Mouse (Mus musculus) ES-Bruce4 (cell line): Measurements from ENCODE around the gene Rab26. TPM values are rescaled to one million over a fixed set of nuclear protein-coding genes. Genes with fewer than 3 reads are reported as not detected.

Experiments used
- H3K27ac ChIP-seq: 2 replicates; pipeline ENCODE4 v1.5.1; 2012; ENCODE audit warnings: low read length, inconsistent platforms; ENCODE audit not compliant: insufficient read depth
- H3K27me3 ChIP-seq: 2 replicates; pipeline ENCODE4 v1.6.1; 2012; ENCODE audit warnings: mild to moderate bottlenecking, low read length, inconsistent platforms; ENCODE audit not compliant: control insufficient read depth, poor library complexity, insufficient read depth, severe bottlenecking
- H3K36me3 ChIP-seq: 2 replicates; pipeline ENCODE4 v1.6.1; 2012; ENCODE audit warnings: inconsistent platforms, mild to moderate bottlenecking, low read length, moderate library complexity; ENCODE audit not compliant: control insufficient read depth, poor library complexity, insufficient read depth, severe bottlenecking
- H3K4me1 ChIP-seq: one replicate; pipeline ENCODE4 v1.8.1; 2011; ENCODE audit warnings: low read length; ENCODE audit not compliant: control insufficient read depth, insufficient read depth
- H3K4me3 ChIP-seq: 2 replicates; pipeline ENCODE4 v1.5.1; 2011; ENCODE audit warnings: low read depth, mild to moderate bottlenecking, low read length
- H3K9ac ChIP-seq: 2 replicates; pipeline ENCODE4 v1.6.1; 2012; ENCODE audit warnings: low read depth, mild to moderate bottlenecking, inconsistent platforms; ENCODE audit not compliant: poor library complexity, severe bottlenecking
- H3K9me3 ChIP-seq: replicated peaks from 2 replicates; pipeline ENCODE4 v1.6.1; 2012; ENCODE audit warnings: mild to moderate bottlenecking, low read length, inconsistent platforms; ENCODE audit not compliant: control insufficient read depth, poor library complexity, insufficient read depth, severe bottlenecking
- CTCF ChIP-seq: IDR thresholded peaks from one replicate; pipeline ENCODE4 v1.8.1; 2011; ENCODE audit warnings: low read depth, low read length
- EP300 ChIP-seq: IDR thresholded peaks from 2 replicates; pipeline ENCODE4 v1.6.1; 2011; ENCODE audit warnings: low read depth, low read length; ENCODE audit not compliant: insufficient read depth
- POLR2A ChIP-seq: IDR thresholded peaks from one replicate; pipeline ENCODE4 v1.8.1; 2011; ENCODE audit warnings: low read length; ENCODE audit not compliant: insufficient read depth
- polyA plus RNA-seq: library from polyadenylated mRNA; stranded (reverse); fragments of >200 nt; gene quantifications from 2 replicates; pipeline ENCODE4 v1.2.4, GENCODE M21; 2011; ENCODE audit warnings: low read depth; ENCODE audit not compliant: missing spikeins, insufficient read depth, insufficient read length

Gene Rab26
- polyA plus RNA-seq, 1 experiment: 1.5 TPM

DNA sequence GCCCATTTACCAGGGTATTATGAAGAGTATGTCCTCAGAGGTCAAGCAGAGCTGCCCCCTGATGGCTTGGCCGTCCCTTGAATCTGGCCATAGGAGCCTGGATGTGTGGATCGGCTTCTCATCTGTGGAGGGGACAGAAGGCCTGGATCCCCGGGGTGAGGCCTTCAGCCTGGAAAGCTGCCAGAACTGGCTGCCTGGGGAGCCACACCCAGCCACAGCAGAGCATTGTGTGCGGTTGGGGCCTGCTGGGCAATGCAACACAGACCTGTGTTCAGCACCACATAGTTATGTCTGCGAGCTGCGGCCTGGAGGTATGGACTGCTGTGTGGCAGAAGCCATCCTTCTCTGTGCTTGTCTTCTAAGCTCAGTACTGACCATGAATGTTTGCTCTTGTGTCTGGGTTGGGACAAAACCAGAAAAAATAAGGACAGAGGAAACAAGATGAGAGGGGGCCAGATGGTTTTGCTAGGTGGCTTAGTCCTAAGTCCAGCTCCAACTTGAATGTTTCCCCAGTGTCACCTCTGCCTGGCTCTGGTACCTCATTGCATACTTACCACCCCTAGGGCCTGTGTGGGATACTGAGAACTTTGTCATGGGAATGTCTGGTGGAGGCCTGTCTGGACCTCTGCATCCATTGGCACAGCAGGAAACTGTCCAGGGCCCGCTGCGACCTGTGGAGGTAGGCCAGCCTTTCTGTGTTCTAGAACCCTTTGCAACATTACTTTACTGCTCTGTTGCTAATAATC, 33.2 kb upstream of the Rab26 start:
- Histone ChIP-seq H3K9me3 (no peaks in the 10 kb centered on the region), H3K4me1 (peaks cover 5% of the 10 kb centered on the region), H3K4me3 (no peak overlapping the region), H3K9ac (no peak overlapping the region), H3K36me3 (no peaks in the 10 kb centered on the region), H3K27me3 (no peaks in the 10 kb centered on the region), H3K27ac (no peak overlapping the region)
- TF ChIP-seq POLR2A (no peak), EP300 (no peak), CTCF (no peak)

DNA sequence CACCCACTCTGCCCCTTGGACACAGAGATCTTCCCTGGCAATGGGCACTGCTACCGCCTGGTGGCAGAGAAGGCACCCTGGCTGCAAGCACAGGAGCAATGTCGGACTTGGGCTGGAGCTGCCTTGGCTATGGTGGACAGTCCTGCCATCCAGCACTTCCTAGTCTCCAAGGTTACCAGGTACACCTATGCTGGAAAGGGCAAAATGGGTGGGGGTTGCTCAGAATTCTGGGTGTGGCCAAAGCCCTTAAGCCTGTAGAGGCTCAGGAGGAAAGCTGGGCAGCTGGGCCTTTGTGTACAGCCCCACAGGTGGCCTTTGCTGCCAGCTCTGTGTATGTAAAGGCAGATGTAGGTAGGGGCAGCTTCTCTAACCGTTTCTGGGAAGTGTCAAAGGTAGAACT, 31.8 kb upstream of the Rab26 start:
- no peaks in the 10 kb centered on the region for H3K36me3 ChIP-seq
- TF ChIP-seq CTCF (no peak), POLR2A (no peak), EP300 (0 out of 2 replicates have a peak, but pooled peaks have one; percentile 61)
- H3K9me3 ChIP-seq: no peaks in the 10 kb centered on the region
- no peak overlapping the region for H3K4me3 ChIP-seq
- no peaks in the 10 kb centered on the region for H3K27me3 ChIP-seq
- no peak overlapping the region for H3K9ac ChIP-seq
- peaks cover 5% of the 10 kb centered on the region for H3K4me1 ChIP-seq
- H3K27ac ChIP-seq: no peak overlapping the region

DNA sequence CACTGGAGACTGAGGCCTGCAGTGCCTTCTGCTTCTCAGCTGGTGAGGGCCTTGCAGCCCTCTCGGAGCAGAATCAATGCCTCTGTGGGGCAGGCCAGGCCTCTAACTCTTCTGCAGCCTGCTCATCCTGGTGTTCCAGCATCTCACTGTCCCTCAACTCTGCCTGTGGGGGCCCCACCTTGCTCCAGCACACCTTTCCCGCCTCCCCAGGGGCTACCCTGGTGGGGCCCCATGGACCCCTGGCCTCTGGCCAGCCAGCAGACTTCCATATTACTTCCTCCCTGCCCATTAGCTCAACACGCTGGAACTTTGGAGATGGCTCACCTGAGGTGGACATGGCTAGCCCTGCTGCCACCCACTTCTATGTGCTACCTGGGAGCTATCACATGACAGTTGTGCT, 31.1 kb upstream of the Rab26 start:
- Histone ChIP-seq H3K36me3 (no peaks in the 10 kb centered on the region), H3K27ac (no peak overlapping the region), H3K9me3 (no peaks in the 10 kb centered on the region), H3K9ac (no peak overlapping the region), H3K27me3 (no peaks in the 10 kb centered on the region), H3K4me1 (peaks cover 5% of the 10 kb centered on the region), H3K4me3 (no peak overlapping the region)
- TF ChIP-seq EP300: no peak
- TF ChIP-seq POLR2A: no peak
- TF ChIP-seq CTCF: no peak

DNA sequence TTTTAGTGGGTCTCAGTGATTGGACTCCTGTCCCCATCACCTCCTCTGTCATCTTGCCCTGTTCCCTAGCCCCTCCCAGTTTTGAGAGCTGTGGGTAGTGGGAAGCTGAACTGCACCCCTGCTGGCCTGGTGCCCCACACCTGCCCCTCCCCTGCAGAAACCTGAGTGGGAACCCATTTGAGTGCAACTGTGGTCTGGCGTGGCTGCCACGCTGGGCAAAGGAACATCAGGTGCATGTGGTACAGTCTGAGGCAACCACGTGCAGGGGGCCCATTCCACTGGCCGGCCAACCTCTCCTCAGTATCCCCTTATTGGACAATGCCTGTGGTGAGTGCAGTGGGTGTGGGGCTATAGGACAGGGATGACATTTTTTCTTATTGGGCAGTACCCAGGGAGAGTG, 30.4 kb upstream of the Rab26 start:
- H3K9ac ChIP-seq: no peak overlapping the region
- no peaks in the 10 kb centered on the region for H3K9me3 ChIP-seq
- H3K36me3 ChIP-seq: no peaks in the 10 kb centered on the region
- no peak overlapping the region for H3K4me3 ChIP-seq
- peaks cover 5% of the 10 kb centered on the region for H3K4me1 ChIP-seq
- H3K27ac ChIP-seq: no peak overlapping the region
- H3K27me3 ChIP-seq: no peaks in the 10 kb centered on the region
- TF ChIP-seq CTCF (no peak), EP300 (no peak), POLR2A (no peak)

DNA sequence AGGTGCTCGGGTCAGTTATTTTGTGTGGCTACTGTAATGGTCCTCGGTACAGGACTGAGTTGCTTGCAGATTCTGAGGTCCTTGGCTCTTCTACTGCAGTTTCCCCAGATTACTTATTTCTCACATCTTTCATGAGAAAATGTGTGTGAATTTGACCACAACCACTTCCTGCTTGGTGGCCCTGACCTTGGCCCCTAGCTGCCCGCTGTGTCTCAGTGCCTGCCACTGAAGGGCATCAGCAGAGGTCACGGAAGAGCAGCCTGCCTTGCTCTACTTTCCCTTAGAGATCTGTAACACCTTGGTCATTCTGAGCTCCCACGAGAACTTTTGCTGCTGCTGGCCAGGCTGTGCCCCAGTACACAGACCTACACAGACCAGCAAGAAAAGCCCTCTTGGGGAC, 29.6 kb upstream of the Rab26 start:
- no peak for TF ChIP-seq EP300
- TF ChIP-seq CTCF: no peak
- no peak for TF ChIP-seq POLR2A
- Histone ChIP-seq H3K36me3 (no peaks in the 10 kb centered on the region), H3K4me1 (peaks cover 5% of the 10 kb centered on the region), H3K27ac (no peak overlapping the region), H3K9me3 (no peaks in the 10 kb centered on the region), H3K4me3 (no peak overlapping the region), H3K27me3 (no peaks in the 10 kb centered on the region), H3K9ac (no peak overlapping the region)

DNA sequence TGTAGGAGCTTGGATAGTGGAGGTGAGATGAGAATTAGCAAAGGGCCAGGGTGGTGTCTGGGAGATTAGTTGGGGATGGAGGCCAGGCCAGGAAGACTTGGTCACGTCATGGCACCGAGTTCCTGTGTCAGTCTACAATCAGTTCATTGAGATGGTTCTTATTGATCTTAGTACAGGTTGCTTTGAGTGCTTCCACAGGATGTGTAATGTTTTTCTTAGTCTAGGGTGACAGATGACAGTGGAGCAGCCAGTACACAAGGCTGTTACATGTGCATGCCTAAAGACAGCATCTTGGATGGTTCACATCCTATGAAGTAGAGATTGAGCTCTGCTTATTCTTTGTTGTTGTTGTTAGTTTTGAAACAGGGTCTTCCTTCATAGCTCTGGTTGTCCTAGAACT, 27.6 kb upstream of the Rab26 start:
- Histone ChIP-seq H3K4me3 (no peak overlapping the region), H3K9me3 (no peaks in the 10 kb centered on the region), H3K4me1 (peaks cover 6% of the 10 kb centered on the region), H3K36me3 (no peaks in the 10 kb centered on the region), H3K27me3 (no peaks in the 10 kb centered on the region), H3K27ac (no peak overlapping the region), H3K9ac (no peak overlapping the region)
- TF ChIP-seq EP300: no peak
- no peak for TF ChIP-seq CTCF
- TF ChIP-seq POLR2A: no peak
